Mouse (Mus musculus) cerebellum, postnatal 25 days (tissue): ENCODE measurements around the gene Rpl7l1.
"Not testable (repeated sequence)": the region's sequence is repeated elsewhere in the genome, so short reads cannot be mapped to it uniquely, and the experiment has no call there.

ENCODE experiments used
- DNase-seq, 2 experiments: peaks; one replicate each; pipeline ENCODE4 v3.0.0; 2021; ENCODE audit warnings: mixed read lengths in 2 of 2

Rpl7l1 gene

GRCm38 (mm10) chr17:46774131-46774472 is 8.4 kb downstream of the Rpl7l1 start:
- no peak for DNase-seq

- DNase-seq, result peak in 1 of 2 experiments; percentile 19
Observed at GRCm38 (mm10) chr17:46773278-46774130, 9.0 kb downstream of the Rpl7l1 start.

GRCm38 (mm10) chr17:46772404-46773277 is 9.8 kb downstream of the Rpl7l1 start, which contains the start of gene 2310039H08Rik:
2310039H08Rik (plus strand) TSS chr17:46772635.
- peak; percentile 87 to 88 for DNase-seq

GRCm38 (mm10) chr17:46772038-46772403 is 10.5 kb downstream of the Rpl7l1 start:
- DNase-seq, result no peak

- peak; percentile 23 to 33 for DNase-seq
Observed at GRCm38 (mm10) chr17:46771616-46772015, 10.9 kb downstream of the Rpl7l1 start.

GRCm38 (mm10) chr17:46771025-46771424 is 11.4 kb downstream of the Rpl7l1 start:
- DNase-seq, result no peak

GRCm38 (mm10) chr17:46770546-46770945 is 11.9 kb downstream of the Rpl7l1 start:
- no peak for DNase-seq

GRCm38 (mm10) chr17:46767868-46768267 is 14.6 kb downstream of the Rpl7l1 start:
- no peak for DNase-seq

GRCm38 (mm10) chr17:46764916-46765315 is 17.6 kb downstream of the Rpl7l1 start:
- not testable (repeated sequence) for DNase-seq

- DNase-seq, result no peak
Observed at GRCm38 (mm10) chr17:46763544-46763943, 18.9 kb downstream of the Rpl7l1 start, which contains the start of gene Ptcra. Ptcra (minus strand) TSS chr17:46763712.

- DNase-seq, result no peak
Observed at GRCm38 (mm10) chr17:46758753-46759152, 23.7 kb downstream of the Rpl7l1 start.

GRCm38 (mm10) chr17:46751794-46752556 is 30.5 kb downstream of the Rpl7l1 start, which contains the start of gene Cnpy3:
Cnpy3 (minus strand) TSS chr17:46752214.
- peak; percentile 97 to 98 for DNase-seq

- peak in 1 of 2 experiments; percentile 22 for DNase-seq
Observed at GRCm38 (mm10) chr17:46751056-46751793, 31.2 kb downstream of the Rpl7l1 start.

GRCm38 (mm10) chr17:46750580-46750979 is 31.9 kb downstream of the Rpl7l1 start:
- DNase-seq, result no peak

- no peak for DNase-seq
Observed at GRCm38 (mm10) chr17:46749282-46749681, 33.2 kb downstream of the Rpl7l1 start.

GRCm38 (mm10) chr17:46747806-46748205 is 34.7 kb downstream of the Rpl7l1 start:
- DNase-seq, result no peak

- DNase-seq, result no peak
Observed at GRCm38 (mm10) chr17:46747234-46747633, 35.2 kb downstream of the Rpl7l1 start.

- no peak for DNase-seq
Observed at GRCm38 (mm10) chr17:46745506-46745905, 37.0 kb downstream of the Rpl7l1 start.

GRCm38 (mm10) chr17:46742986-46743385 is 39.5 kb downstream of the Rpl7l1 start:
- DNase-seq, result no peak

GRCm38 (mm10) chr17:46741305-46741704 is 41.2 kb downstream of the Rpl7l1 start:
- no peak for DNase-seq

- peak; percentile 29 to 49 for DNase-seq
Observed at GRCm38 (mm10) chr17:46736160-46736559, 46.3 kb downstream of the Rpl7l1 start.

- no peak for DNase-seq
Observed at GRCm38 (mm10) chr17:46735287-46735686, 47.2 kb downstream of the Rpl7l1 start.
